Mouse (Mus musculus) gastrocnemius, adult 18-20 months (tissue): ENCODE results near the gene Plk5. TPM values are rescaled to one million over a fixed set of nuclear protein-coding genes. Genes with fewer than 3 reads are reported as not detected.
A peak's percentile ranks its signal among the peaks of the same experiment; 100 is the strongest.

Source experiments
- DNase-seq: peaks from one replicate; pipeline ENCODE4 v3.0.0; 2021; ENCODE audit warnings: low spot score
- total RNA-seq, 2 experiments: library from RNA; stranded (reverse); gene quantifications; 2 replicates each; pipeline ENCODE4 v1.2.3; 2021

The Plk5 gene
- total RNA-seq, 2 experiments from 2014 or later = 0.09 to 0.11 TPM

DNA sequence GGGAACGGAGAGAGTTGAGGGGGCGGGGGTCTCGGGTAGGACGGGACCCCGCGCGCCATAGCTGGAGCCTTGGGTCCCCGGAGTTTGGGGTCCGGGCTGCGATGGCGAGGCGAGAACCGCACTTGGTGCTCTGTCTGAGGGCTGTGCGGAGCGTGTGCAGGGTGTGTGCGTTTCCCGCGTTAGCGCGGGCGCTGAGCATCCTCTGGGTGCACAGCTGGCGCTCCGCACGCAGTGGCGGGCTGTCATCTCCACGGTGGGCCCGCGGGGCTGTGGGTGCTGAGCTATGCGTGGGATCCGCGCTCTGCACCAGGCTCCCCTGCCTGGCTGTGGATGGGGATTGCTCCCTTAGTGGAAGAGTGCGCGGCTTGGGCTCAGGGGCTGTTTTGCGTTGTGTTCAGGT lies 478 bp downstream of the Plk5 start:
- DNase-seq = no peak

DNA sequence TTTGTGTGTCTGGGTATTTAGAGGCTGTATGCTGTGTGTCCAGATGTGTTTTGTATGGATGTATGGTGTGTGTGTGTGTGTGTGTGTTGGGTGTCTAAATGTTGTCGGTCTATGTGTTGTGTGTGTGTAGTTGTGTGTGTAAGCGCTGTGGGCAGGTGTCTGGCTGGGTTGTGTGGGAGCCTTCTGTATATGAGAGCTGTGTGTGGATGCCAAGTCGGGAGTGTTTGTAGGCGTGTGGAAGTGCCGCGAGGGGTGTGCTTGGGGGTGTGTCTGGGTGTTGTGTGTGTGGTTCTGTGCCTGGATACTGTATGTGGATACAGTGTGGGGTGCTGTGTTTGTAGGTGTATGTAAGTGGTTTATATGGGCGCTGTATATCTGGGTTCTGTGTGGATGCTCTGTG lies 1.1 kb downstream of the Plk5 start:
- no peak for DNase-seq

- DNase-seq = no peak
Measured at GRCm38 (mm10) chr10:80357994-80358639, 1.9 kb downstream of the Plk5 start.

DNA sequence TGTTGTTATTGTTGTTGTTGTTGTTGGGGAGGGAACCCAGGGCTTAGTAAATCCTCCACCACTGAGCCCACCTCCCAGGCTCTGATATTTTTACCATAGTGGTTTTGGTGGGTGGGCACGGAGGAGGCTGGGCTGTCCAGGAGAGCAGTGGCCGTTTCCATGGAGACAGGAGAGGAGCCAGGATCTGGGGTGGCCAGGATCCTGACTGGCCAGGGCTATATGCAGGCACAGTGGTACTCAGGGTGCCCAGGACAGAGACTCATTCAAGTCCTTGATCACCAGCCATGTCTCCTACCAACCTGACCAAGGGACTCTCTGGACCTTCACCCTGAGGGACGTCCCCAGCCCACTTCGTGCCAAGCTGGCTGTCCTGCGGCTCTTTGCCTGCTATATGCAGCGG lies 7.5 kb downstream of the Plk5 start:
- no peak for DNase-seq

GRCm38 (mm10) chr10:80365736-80366135 lies 9.5 kb downstream of the Plk5 start:
- no peak for DNase-seq

DNA sequence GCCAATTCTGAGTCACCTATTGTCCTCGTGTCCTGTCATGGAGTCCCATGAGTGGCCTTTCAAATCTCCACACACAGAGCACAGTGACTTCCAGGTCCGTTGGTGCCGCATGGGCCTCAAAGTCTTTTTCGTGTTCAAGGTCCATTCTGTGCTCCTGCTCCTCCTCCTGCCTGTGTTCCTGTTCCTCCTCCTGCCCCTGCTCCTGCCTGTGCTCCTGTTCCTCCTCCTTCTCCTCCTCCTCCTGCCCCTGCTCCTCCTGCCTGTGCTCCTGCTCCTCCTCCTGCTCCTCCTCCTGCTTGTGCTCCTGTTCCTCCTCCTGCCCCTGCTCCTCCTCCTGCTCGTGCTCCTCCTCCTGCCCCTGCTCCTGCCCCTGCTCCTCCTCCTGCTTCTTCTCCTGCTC lies 11.7 kb downstream of the Plk5 start:
- no peak for DNase-seq

DNA sequence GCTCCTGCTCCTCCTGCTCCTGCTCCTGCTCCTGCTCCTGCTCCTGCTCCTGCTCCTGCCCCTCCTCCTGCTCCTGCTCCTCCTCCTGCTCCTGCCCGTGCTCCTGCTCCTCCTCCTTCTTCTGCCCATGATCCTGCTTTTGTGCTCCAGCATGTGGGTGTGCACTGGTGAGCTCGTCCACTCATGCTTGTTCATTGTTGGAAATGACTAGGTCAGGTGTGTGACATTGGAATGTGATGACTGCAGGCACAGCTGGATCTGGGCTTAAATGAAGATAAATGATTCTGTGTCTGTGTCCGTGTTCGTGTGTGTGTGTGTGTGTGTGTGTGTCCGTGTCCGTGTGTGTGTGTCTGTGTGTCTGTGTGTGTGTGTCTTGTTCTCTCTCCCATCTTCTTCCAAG lies 12.1 kb downstream of the Plk5 start:
- DNase-seq = no peak

DNA sequence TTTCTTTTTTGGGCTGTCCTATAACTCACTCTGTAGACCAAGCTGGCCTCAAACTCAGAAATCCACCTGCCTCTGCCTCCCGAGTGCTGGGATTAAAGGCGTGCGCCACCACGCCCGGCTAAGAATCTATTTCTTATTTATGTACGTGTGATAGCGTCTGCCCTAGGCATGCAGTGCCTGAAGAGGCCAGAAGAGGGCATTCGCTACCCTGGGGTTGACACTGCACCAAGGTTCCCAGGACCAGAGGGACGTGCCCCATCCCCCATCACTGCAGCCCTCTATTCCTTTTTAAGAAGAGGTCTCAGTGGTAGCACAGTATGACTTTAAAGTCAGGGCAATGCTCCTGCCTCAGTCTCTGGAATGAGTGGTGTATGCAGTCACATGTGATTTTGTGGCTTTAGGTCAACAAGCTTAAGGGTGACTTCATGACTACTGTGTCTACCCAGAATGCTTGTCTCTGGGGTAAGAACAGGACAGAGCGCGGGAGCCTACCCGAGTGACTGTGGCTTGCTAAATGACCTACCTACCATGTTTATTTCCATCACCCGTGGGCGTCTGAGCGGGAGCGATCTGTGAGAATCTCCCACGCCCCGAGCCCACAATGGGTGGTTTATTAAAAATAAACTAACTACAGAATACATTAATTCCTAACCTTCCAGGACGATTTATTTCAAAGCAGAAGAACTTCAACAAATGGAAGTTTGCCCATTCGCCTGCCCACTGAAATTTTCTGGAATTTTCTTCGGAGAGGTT lies 13.9 kb downstream of the Plk5 start:
- DNase-seq = no peak

GRCm38 (mm10) chr10:80371411-80371966 lies 15.2 kb downstream of the Plk5 start:
- no peak for DNase-seq

- no peak for DNase-seq
Measured at GRCm38 (mm10) chr10:80371983-80372382, 15.7 kb downstream of the Plk5 start.

- no peak for DNase-seq
Measured at GRCm38 (mm10) chr10:80372706-80373105, 16.4 kb downstream of the Plk5 start.

GRCm38 (mm10) chr10:80374063-80374462 lies 17.8 kb downstream of the Plk5 start:
- peak; percentile 79 for DNase-seq

DNA sequence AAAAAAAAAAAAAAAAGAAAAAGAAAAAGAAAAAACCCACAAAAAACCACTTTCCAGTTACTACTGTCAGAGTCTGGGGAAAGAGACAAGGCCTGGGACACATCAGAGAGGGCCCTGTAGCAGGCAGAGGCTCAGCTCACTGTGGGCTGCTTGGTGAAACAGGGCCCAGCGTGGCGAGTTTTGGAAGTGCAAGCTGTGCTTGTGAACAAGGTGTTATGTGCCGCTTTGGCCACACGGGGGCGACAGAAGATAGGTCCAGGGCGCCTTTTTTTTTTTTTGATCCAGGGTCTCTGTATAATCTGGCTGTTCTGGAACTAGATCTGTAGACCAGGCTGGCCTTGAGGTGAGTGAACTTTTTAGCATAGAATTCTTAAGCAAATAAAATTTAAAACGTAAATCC lies 19.9 kb downstream of the Plk5 start:
- peak; percentile 92 for DNase-seq

GRCm38 (mm10) chr10:80377716-80378115 lies 21.5 kb downstream of the Plk5 start:
- no peak for DNase-seq

- DNase-seq = no peak
Measured at GRCm38 (mm10) chr10:80382641-80383365, 26.5 kb downstream of the Plk5 start.

- DNase-seq = no peak
Measured at GRCm38 (mm10) chr10:80383431-80383830, 27.2 kb downstream of the Plk5 start.

- DNase-seq = no peak
Measured at GRCm38 (mm10) chr10:80384115-80384639, 27.9 kb downstream of the Plk5 start.

DNA sequence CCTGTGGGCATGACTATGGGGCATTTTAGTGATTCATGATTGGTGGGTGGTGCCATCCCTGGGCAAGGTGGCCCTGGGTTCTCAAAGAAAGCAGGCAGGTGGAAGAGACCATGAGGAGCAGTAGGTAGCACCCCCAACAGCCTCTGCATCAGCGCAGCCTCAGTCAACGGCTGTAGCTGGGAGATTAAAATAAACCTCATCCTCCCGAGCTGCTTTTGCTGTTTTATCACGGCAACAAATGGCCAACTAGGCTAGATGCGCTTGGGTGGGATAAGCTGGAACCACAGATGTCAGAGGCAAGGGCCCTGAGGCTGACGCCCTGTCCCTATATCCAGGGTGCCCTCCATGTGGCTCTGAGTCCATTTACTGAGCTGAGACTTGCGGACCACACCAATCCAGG lies 28.4 kb downstream of the Plk5 start:
- DNase-seq = no peak

GRCm38 (mm10) chr10:80385310-80385709 lies 29.1 kb downstream of the Plk5 start:
- DNase-seq = no peak

- DNase-seq = no peak
Measured at GRCm38 (mm10) chr10:80385811-80386734, 29.8 kb downstream of the Plk5 start.
